Mouse (Mus musculus) liver, embryonic 13.5 days (tissue): ENCODE measurements around the gene Tmigd1. TPM values are rescaled to one million over a fixed set of nuclear protein-coding genes. Genes with fewer than 3 reads are reported as not detected.

Source experiments
- ATAC-seq: fragments of 200-750 bp; cut with Nextera tagmentation; 2 replicates; pipeline ENCODE4 v1.8.0; 2017; ENCODE audit warnings: low read depth, mild to moderate bottlenecking, moderate number of reproducible peaks, moderate library complexity
- DNase-seq: peaks from one replicate; pipeline ENCODE4 v3.0.0; 2022
- H3K27ac ChIP-seq: fragments of 300-500 bp; sonication (generic); 2 replicates; pipeline ENCODE4 v1.5.1; 2015; ENCODE audit warnings: moderate library complexity, mild to moderate bottlenecking, inconsistent platforms
- H3K27me3 ChIP-seq: fragments of 300-500 bp; sonication (generic); 2 replicates; pipeline ENCODE4 v1.6.1; 2015; ENCODE audit warnings: mild to moderate bottlenecking, inconsistent platforms
- H3K36me3 ChIP-seq: fragments of 300-500 bp; sonication (generic); 2 replicates; pipeline ENCODE4 v1.6.1; 2015; ENCODE audit warnings: mild to moderate bottlenecking, inconsistent platforms
- H3K4me1 ChIP-seq: fragments of 300-500 bp; sonication (generic); replicated peaks from 2 replicates; pipeline ENCODE4 v1.6.1; 2015; ENCODE audit warnings: inconsistent platforms
- H3K4me2 ChIP-seq: fragments of 300-500 bp; sonication (generic); 2 replicates; pipeline ENCODE4 v1.6.1; 2015; ENCODE audit warnings: inconsistent platforms, mild to moderate bottlenecking, moderate library complexity
- H3K4me3 ChIP-seq: fragments of 300-500 bp; sonication (generic); replicated peaks from 2 replicates; pipeline ENCODE4 v1.5.1; 2015; ENCODE audit warnings: mild to moderate bottlenecking, inconsistent platforms
- H3K9ac ChIP-seq: fragments of 300-500 bp; sonication (generic); 2 replicates; pipeline ENCODE4 v1.6.1; 2015; ENCODE audit warnings: mild to moderate bottlenecking, inconsistent platforms
- H3K9me3 ChIP-seq: fragments of 300-500 bp; sonication (generic); replicated peaks from 2 replicates; pipeline ENCODE4 v1.6.1; 2016; ENCODE audit warnings: inconsistent platforms
- WGBS: fragments of 180-500 bp; shearing (Covaris S2); methylation state at CpG from one replicate; pipeline ENCODE4 v1.1.7; 2015; ENCODE audit not compliant: insufficient replicate concordance; 5-methylcytosine and 5-hydroxymethylcytosine counted together
- polyA plus RNA-seq: library from polyadenylated mRNA; unstranded; fragments of >200 nt; fragmentation: Nextera tagmentation; extraction: Ambion mirVana; gene quantifications from 2 replicates; pipeline ENCODE4 v1.2.1, GENCODE M21; 2015

Gene Tmigd1
- not detected in 2 replicates for polyA plus RNA-seq

DNA sequence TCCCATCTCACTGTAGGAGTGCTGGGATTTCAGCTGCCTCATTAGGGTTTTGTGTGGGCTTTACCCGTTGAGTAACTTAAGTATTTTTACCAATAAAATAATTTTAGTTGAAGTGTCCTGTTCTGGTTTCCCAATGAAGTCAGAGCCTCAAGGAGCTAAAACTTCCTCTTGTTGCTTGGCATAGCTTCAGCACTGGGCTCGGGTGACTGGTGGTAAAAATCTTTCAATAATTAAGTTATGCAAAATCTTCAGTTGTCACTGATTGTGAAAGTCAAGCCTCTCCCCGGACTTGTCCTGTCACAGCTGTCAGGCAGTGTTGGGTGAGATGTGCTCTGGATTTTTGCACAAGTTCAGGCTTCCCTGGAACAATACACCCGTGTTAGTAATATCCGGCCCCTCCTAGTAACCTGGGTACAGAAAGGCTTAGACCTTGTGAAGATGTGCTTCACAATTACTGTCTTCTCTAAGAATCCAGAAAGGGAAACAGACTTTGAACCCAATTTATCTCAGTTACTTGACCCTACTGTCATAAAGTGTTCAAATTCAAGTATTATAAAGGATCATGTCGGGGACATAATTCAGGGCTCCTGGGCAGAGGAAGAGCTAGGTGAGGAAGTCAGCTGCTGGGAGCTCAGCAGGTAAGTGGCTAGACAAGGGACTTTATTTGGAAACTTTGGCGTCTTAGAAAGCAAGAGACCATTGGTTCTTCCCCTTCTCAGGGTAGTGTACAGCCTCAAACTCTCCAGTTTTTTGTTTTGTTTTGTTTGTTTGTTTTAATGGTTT is at the start of gene Tmigd1:
Gene Tmigd1, plus strand, starts transcription at position 581 of the 783 bp plus-strand sequence.
- Histone ChIP-seq H3K4me1 (0 out of 2 replicates have a peak, but pooled peaks cover 3% of the 10 kb centered on the region), H3K27ac (no peak within 1 kb of the TSS), H3K9ac (no peak within 1 kb of the TSS), H3K36me3 (no peaks in the 10 kb centered on the region), H3K9me3 (no peaks in the 10 kb centered on the region), H3K4me2 (no peak within 1 kb of the TSS), H3K4me3 (no peak within 1 kb of the TSS), H3K27me3 (no peaks in the 10 kb centered on the region)
- ATAC-seq (no peak), DNase-seq (no peak)
- 51% methylated on average over 7 of the region's 7 CpGs for WGBS

DNA sequence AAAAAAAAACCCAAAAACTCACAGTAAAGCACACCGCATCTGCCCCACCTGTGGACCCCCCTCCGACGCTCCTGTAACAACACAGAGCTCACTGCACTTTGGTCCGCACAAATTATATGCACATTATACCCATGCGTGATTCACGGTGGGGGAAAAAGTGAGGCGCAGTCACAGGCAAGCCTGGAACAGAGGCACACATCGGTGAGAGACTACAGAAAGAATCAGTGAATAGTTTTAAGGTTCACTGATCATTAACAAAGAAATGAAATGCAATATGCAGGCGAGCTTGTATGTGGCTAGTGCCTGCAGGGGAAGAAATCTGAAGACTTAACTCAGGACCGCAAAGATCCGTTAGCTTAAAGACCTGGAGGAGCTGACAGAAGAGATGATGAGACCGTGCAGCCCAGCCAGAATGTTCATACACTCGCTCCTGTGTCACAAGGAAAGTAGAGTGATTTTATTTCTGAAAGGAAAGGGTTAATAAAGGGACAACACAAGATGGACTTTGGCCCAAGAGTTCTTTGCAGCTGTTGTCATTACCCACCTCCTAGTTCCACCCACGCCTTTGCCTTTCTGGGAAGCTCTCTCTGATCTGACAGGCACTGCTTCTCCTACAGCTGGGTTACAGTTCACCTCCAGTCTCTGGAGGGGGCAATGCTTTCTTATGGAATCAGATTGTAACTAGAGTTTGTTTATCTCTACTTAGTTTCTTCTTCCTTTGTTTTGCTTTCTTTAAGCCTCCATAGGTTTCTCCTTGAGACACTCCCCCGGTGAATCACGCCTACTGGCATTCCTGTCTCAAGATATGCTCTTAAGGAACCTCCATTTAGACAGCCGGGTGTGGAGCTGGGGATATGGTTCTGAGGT is 47.3 kb upstream of the Tmigd1 start:
- no peak overlapping the region for H3K27ac ChIP-seq
- 69% methylated on average over 17 of the region's 17 CpGs for WGBS
- no peak overlapping the region for H3K9ac ChIP-seq
- no peaks in the 10 kb centered on the region for H3K9me3 ChIP-seq
- H3K4me3 ChIP-seq: no peak overlapping the region
- no peak overlapping the region for H3K4me2 ChIP-seq
- no peak for ATAC-seq
- DNase-seq: no peak
- H3K4me1 ChIP-seq: peaks cover 16% of the 10 kb centered on the region; the same call in 1 of the 2 replicates
- H3K36me3 ChIP-seq: no peaks in the 10 kb centered on the region
- H3K27me3 ChIP-seq: 0 out of 2 replicates have a peak, but pooled peaks cover 4% of the 10 kb centered on the region

DNA sequence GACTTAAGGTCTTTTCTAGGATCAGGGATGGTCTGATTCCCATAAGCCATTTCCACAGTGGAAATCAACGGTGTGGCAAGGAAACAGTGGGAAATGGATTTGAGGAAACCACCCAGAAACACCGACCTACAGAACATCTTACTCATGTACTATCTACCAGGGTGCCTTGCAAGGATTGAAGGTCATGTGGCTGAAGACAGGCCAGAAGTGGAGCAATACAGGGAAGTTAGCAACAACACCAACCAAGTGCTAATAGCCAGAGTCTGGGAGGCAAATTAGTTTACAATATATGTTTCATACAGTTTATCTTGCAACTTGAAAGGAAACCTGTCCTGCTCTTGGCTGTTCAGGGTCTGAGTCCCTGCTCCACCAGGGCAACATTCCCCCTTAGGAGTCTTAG is 45.4 kb upstream of the Tmigd1 start:
- Histone ChIP-seq H3K27me3 (peaks cover 4% of the 10 kb centered on the region; the same call in 1 of the 2 replicates), H3K4me1 (peaks cover 16% of the 10 kb centered on the region; the same call in 1 of the 2 replicates), H3K36me3 (no peaks in the 10 kb centered on the region), H3K9me3 (no peaks in the 10 kb centered on the region), H3K9ac (no peak overlapping the region), H3K4me3 (no peak overlapping the region), H3K27ac (no peak overlapping the region), H3K4me2 (no peak overlapping the region)
- DNase-seq (no peak), ATAC-seq (no peak)
- WGBS: 50% methylated on average over 2 of the region's 2 CpGs

DNA sequence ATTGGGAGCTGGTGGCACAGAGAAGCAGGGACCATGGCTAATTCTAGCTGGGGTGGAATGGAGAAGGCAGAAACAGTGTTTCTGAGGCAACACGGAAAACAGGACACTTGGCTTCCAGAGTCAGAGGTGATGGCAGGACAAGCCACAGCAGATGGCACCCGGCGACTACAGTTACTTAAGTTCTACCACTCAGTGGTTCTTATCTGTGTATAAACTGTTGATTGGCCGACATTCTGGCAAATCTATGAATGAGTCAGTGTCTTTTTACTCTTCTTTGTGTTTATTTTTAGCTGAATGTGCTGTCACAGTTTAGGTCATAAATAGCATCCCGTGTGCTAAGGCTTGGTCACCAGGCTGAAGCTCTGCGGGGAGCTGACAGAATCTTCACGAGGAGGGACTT is 44.8 kb upstream of the Tmigd1 start:
- Histone ChIP-seq H3K9me3 (no peaks in the 10 kb centered on the region), H3K27me3 (peaks cover 4% of the 10 kb centered on the region; the same call in 1 of the 2 replicates), H3K36me3 (no peaks in the 10 kb centered on the region), H3K4me1 (peaks cover 16% of the 10 kb centered on the region; the same call in 1 of the 2 replicates), H3K4me3 (no peak overlapping the region), H3K9ac (no peak overlapping the region), H3K4me2 (no peak overlapping the region), H3K27ac (no peak overlapping the region)
- WGBS: 43% methylated on average over 7 of the region's 7 CpGs
- DNase-seq (no peak), ATAC-seq (no peak)

DNA sequence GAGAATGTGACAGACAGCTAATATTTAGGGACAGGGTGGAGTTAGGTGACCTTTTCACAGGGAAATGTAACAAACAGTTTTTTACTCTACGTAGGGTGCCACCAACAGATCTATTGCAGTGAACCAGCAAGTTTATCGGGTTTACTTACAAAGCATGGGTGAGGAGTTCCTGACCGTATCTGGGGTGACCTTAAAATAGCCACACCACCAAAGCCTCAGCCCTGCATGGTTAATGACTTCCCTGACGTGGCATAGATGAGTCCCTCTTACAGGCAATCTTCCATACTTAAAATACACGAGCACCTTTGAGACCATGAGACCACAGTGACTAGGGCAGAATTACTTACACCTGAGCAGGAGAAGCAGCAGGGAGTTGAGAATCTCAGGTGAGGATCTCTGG is 43.2 kb upstream of the Tmigd1 start:
- DNase-seq (no peak), ATAC-seq (no peak)
- Histone ChIP-seq H3K9ac (no peak overlapping the region), H3K4me1 (peaks cover 16% of the 10 kb centered on the region; the same call in 1 of the 2 replicates), H3K27ac (no peak overlapping the region), H3K4me3 (no peak overlapping the region), H3K27me3 (peaks cover 4% of the 10 kb centered on the region; the same call in 1 of the 2 replicates), H3K4me2 (no peak overlapping the region), H3K9me3 (no peaks in the 10 kb centered on the region), H3K36me3 (no peaks in the 10 kb centered on the region)
- WGBS: 18% methylated on average over 5 of the region's 5 CpGs

DNA sequence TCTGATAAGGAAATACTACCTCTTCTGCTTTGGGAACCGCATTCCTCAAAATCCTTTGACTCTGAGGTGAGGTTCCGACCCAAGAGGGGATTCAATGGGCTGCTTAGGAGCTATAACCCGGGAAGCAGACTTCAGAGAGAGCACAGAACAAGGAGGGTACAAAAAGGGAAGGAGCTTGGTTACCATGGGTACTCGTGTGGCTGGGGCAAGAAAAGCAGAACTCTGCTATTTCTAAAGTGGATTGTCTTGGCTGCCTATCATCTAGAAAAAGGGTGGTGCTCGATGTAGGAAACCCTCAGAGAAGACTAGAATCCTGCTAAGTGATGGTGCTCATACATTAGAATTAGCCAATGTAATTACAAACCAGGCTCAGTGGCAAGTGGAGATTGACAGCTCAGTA is 42.7 kb upstream of the Tmigd1 start:
- Histone ChIP-seq H3K4me1 (peaks cover 16% of the 10 kb centered on the region; the same call in 1 of the 2 replicates), H3K27me3 (peaks cover 4% of the 10 kb centered on the region; the same call in 1 of the 2 replicates), H3K9me3 (no peaks in the 10 kb centered on the region), H3K36me3 (no peaks in the 10 kb centered on the region), H3K9ac (no peak overlapping the region), H3K4me3 (no peak overlapping the region), H3K27ac (no peak overlapping the region), H3K4me2 (no peak overlapping the region)
- ATAC-seq (no peak), DNase-seq (no peak)
- 21% methylated on average over 5 of the region's 5 CpGs for WGBS

DNA sequence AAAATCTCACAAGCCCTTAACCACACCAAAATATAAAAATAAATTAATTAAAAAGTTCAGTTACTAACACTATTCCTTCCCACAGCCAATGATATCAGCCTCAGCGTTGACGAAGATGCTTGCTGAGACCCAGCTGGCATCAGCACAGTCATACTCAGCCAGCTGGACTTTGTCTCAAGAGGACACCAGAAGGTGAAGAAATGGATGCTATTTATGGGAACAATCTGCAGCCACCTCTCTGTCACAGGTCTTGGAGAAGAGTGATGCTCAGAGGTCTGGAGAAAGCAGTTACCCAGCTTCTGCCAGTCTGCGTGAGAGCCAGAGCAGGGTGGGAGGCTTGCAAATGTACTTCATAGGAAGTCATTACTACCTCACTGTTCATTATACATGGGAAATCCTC is 40.8 kb upstream of the Tmigd1 start:
- no peak for ATAC-seq
- Histone ChIP-seq H3K4me3 (no peak overlapping the region), H3K9ac (no peak overlapping the region), H3K4me2 (no peak overlapping the region), H3K36me3 (no peaks in the 10 kb centered on the region), H3K4me1 (0 out of 2 replicates have a peak, but pooled peaks cover 11% of the 10 kb centered on the region), H3K27ac (no peak overlapping the region), H3K9me3 (no peaks in the 10 kb centered on the region), H3K27me3 (peaks cover 4% of the 10 kb centered on the region; the same call in 1 of the 2 replicates)
- 88% methylated on average over 3 of the region's 3 CpGs for WGBS
- DNase-seq: no peak

DNA sequence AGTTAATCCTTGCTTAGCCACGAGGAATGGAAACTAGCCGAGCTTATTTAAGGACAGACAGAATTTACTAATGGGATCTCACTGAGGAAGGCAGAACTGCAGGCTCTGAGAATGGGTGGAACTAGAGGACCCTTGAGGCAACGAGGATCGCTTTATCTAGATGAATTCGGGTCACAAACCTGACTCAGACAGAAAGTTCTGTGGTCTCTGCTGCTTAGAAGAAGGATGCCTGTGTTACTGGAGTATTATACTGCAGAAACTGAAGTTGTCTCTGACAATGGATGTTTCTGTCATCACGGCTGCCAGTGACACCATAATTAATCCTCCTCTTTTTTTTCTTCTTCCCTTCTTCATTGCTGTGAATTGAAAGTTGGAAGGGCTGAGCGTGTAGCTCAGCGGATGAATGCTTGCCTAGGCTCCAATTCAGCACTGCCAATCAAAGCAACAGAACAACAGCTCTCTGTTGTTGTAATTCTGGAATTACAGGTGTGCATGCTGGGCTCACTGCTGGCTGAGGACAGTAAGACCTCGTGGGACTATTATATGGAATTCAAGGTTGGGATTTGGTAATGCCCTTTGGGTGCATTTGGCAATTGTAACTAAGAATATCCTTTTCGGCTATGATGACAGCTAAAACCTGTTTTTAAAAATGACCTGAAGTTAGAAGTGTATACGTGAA is 29.3 kb upstream of the Tmigd1 start:
- no peak for ATAC-seq
- Histone ChIP-seq H3K27ac (no peak overlapping the region), H3K4me1 (no peaks in the 10 kb centered on the region; the same call in 1 of the 2 replicates), H3K9ac (no peak overlapping the region), H3K36me3 (no peaks in the 10 kb centered on the region), H3K4me3 (no peak overlapping the region), H3K27me3 (no peaks in the 10 kb centered on the region), H3K9me3 (no peaks in the 10 kb centered on the region), H3K4me2 (no peak overlapping the region)
- DNase-seq: no peak
- WGBS: 63% methylated on average over 11 of the region's 11 CpGs

DNA sequence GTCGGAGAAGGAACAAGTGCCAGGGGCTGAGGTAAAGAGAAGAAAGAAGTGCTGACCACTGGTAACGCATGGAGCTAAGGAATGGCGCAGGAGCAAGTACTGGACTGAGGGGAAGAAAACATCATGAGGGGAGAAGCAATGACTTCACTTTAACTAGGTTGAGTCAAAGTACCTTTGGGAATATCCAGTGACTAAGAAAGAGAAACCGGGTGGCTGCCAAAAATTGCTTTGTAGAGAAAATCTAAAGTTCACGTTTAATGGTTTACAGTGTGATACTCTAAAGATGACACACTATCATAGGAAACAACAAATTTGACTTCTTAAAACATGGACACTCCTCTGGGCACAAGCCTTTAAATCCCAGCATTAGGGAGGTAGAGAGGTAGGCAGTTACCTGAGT is 28.1 kb upstream of the Tmigd1 start:
- 81% methylated on average over 5 of the region's 5 CpGs for WGBS
- Histone ChIP-seq H3K9me3 (no peaks in the 10 kb centered on the region), H3K4me3 (no peak overlapping the region), H3K27ac (no peak overlapping the region), H3K4me1 (no peaks in the 10 kb centered on the region; the same call in 1 of the 2 replicates), H3K27me3 (no peaks in the 10 kb centered on the region), H3K9ac (no peak overlapping the region), H3K4me2 (no peak overlapping the region), H3K36me3 (no peaks in the 10 kb centered on the region)
- DNase-seq (no peak), ATAC-seq (no peak)

DNA sequence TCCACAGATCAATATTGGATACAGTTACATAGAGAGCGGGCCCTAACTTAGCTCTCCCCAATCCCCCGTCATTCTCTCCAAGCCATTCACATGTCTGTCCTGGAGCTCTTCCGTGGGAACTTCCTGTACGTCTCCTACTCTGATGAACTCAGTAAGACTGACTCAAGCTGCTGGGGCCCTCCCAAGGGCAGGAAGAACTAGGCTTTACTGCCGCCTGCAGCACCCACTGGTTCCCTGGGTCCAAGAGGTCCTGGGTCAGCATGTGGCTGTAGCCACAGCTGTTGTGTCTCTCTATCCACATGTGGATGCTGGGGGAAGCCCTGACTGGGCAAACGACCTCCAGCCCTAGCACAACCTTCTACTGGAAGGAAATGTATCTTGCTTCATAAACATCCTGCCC is 27.2 kb upstream of the Tmigd1 start:
- DNase-seq: no peak
- no peaks in the 10 kb centered on the region for H3K9me3 ChIP-seq
- no peaks in the 10 kb centered on the region for H3K27me3 ChIP-seq
- WGBS: 41% methylated on average over 6 of the region's 6 CpGs
- H3K27ac ChIP-seq: no peak overlapping the region
- no peaks in the 10 kb centered on the region; the same call in 1 of the 2 replicates for H3K4me1 ChIP-seq
- no peak overlapping the region for H3K9ac ChIP-seq
- ATAC-seq: no peak
- H3K4me3 ChIP-seq: no peak overlapping the region
- H3K36me3 ChIP-seq: no peaks in the 10 kb centered on the region
- H3K4me2 ChIP-seq: no peak overlapping the region

DNA sequence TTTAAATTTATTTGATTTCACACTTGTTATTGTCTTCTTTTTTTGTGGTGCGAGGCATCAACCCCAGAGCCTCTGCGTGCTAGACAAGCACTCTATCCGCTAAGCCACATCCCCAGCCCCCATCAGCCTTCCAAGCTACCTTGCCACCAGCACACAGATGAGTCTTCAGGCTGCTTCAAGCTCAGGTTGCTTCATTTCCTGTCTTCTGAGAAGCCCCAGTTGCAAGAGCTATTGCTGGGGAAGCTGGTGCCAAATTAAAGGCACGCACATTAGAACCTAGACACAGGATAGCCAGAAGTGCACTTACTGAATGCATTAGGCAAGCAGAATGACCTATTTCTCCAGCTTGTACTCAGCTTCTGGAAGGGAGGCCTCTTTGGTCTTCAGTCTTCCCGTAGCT is 22.1 kb upstream of the Tmigd1 start:
- Histone ChIP-seq H3K4me1 (no peaks in the 10 kb centered on the region; the same call in 1 of the 2 replicates), H3K9ac (no peak overlapping the region), H3K4me2 (no peak overlapping the region), H3K4me3 (no peak overlapping the region), H3K27me3 (no peaks in the 10 kb centered on the region), H3K9me3 (no peaks in the 10 kb centered on the region), H3K27ac (no peak overlapping the region), H3K36me3 (no peaks in the 10 kb centered on the region)
- ATAC-seq (no peak), DNase-seq (no peak)
- WGBS: 58% methylated on average over 5 of the region's 5 CpGs
